In genomic region chr6:116000851-116001250, GRCm38 (mm10) we compare ENCODE assay signal across 26 mouse cellular contexts. TPM values are rescaled to one million over a fixed set of nuclear protein-coding genes. Genes with fewer than 3 reads are reported as not detected.
DNase-seq lines count a peak whose midpoint lies in the region; ATAC-seq lines count a peak whose summit lies in the region.
"Had no signal": no experiment of that assay in that cellular context is flagged by ENCODE, and none has a peak within 500 bp of the region (broad histone marks: within the 10 kb centered on the region; RNA-seq: fewer than 3 reads in every experiment).

No protein-coding gene starts in this region.

- intact Hi-C loops in heart, postnatal 36 days (cut with DNase I): no loop called here

- no peak overlapping the region for H3K27ac ChIP-seq in forebrain, embryonic 11.5 days (ENCODE audit: low read depth, low read length)
- no peak overlapping the region for H3K27ac ChIP-seq in forebrain, embryonic 16.5 days (ENCODE audit: low read length)
- H3K27ac ChIP-seq: embryonic facial prominence, embryonic 10.5 days; embryonic facial prominence, embryonic 12.5 days; forebrain, embryonic 12.5 days had no signal

- H3K9me3 ChIP-seq in forebrain, embryonic 11.5 days (ENCODE audit: control insufficient read depth, low read length): no peaks in the 10 kb centered on the region
- H3K9me3 ChIP-seq in forebrain, embryonic 16.5 days (ENCODE audit: control insufficient read depth, low read length): no peaks in the 10 kb centered on the region
- H3K9me3 ChIP-seq: embryonic facial prominence, embryonic 10.5 days; embryonic facial prominence, embryonic 12.5 days; forebrain, embryonic 12.5 days; G1E had no signal

- H3K9ac ChIP-seq in forebrain, embryonic 11.5 days (ENCODE audit: low read length): no peak overlapping the region
- H3K9ac ChIP-seq in forebrain, embryonic 16.5 days (replicated peaks; ENCODE audit: low read depth, low read length): no peak overlapping the region
- H3K9ac ChIP-seq: embryonic facial prominence, embryonic 12.5 days; forebrain, embryonic 12.5 days; forebrain, postnatal 0 days had no signal

- H3K36me3 ChIP-seq in forebrain, embryonic 11.5 days (ENCODE audit: control insufficient read depth, insufficient read depth, low read length): no peaks in the 10 kb centered on the region
- H3K36me3 ChIP-seq in forebrain, embryonic 16.5 days (ENCODE audit: control insufficient read depth, insufficient read depth): no peaks in the 10 kb centered on the region
- H3K36me3 ChIP-seq: embryonic facial prominence, embryonic 10.5 days; embryonic facial prominence, embryonic 12.5 days; forebrain, embryonic 12.5 days; G1E had no signal

- H3K4me2 ChIP-seq in forebrain, embryonic 11.5 days (ENCODE audit: low read depth, low read length, severe bottlenecking): no peak overlapping the region
- H3K4me2 ChIP-seq in forebrain, embryonic 16.5 days (ENCODE audit: low read length): no peak overlapping the region
- H3K4me2 ChIP-seq: embryonic facial prominence, embryonic 12.5 days; forebrain, embryonic 12.5 days had no signal

- H3K4me1 ChIP-seq in forebrain, embryonic 11.5 days (replicated peaks; ENCODE audit: control insufficient read depth, insufficient read depth, low read length): 0 out of 2 replicates have a peak, but pooled peaks cover 1% of the 10 kb centered on the region
- H3K4me1 ChIP-seq in forebrain, embryonic 16.5 days (replicated peaks; ENCODE audit: control insufficient read depth, insufficient read depth, low read length): no peaks in the 10 kb centered on the region; the same call in 1 of the 2 replicates

- no peak for ATAC-seq in forebrain, embryonic 11.5 days (replicated peaks; ENCODE audit: low FRiP score)
- ATAC-seq in forebrain, embryonic 16.5 days: no peak
- ATAC-seq: activated CD4-positive, CD25-positive, alpha-beta regulatory T cell, adult 4 months; CD4-positive, CD25-positive, alpha-beta regulatory T cell, adult 4 months; forebrain, embryonic 14.5 days; forebrain, postnatal 0 days; Patski had no signal

- peak; percentile 8 for DNase-seq in adrenal gland, postnatal 10 days
- DNase-seq in adrenal gland, adult 2 months: no peak
- peak; percentile 43 for DNase-seq in forebrain, embryonic 11.5 days (ENCODE audit: low spot score)
- peak; percentile 91 for DNase-seq in heart, adult 11 months
- DNase-seq in heart, postnatal 36 days: no peak
- DNase-seq: adrenal gland, postnatal 14 days; adrenal gland, postnatal 36 days; B cell, adult 2 months; cerebellum, adult 18-20 months; cerebellum, adult 9-10 months; cerebellum, postnatal 10 days; cerebellum, postnatal 25 days; forebrain, postnatal 0 days had no signal

- 84% methylated on average over 5 of the region's 5 CpGs for WGBS in forebrain, embryonic 11.5 days
- WGBS in forebrain, embryonic 16.5 days: 87% methylated on average over 5 of the region's 5 CpGs

- H3K27me3 ChIP-seq in forebrain, embryonic 11.5 days (ENCODE audit: control insufficient read depth, insufficient read depth, low read length): no peaks in the 10 kb centered on the region; the same call in 1 of the 2 replicates
- no peaks in the 10 kb centered on the region for H3K27me3 ChIP-seq in forebrain, embryonic 16.5 days (replicated peaks; ENCODE audit: control insufficient read depth, insufficient read depth, low read length)
- H3K27me3 ChIP-seq: CH12.LX, Patski had no signal

- H3K4me3 ChIP-seq in forebrain, embryonic 11.5 days (ENCODE audit: low read depth, low read length): no peak overlapping the region
- no peak overlapping the region for H3K4me3 ChIP-seq in forebrain, embryonic 16.5 days (replicated peaks; ENCODE audit: low read length)
- H3K4me3 ChIP-seq: embryonic facial prominence, embryonic 10.5 days; embryonic facial prominence, embryonic 12.5 days; forebrain, embryonic 12.5 days had no signal

RNA-seq across cellular contexts. Expression of gene Plxnd1, which starts 6.0 kb away (rescaled TPM):
- 100 to 1,000 TPM; 155 to 215 TPM for total RNA-seq in adrenal gland, postnatal 10 days (2021)
- total RNA-seq in adrenal gland, adult 2 months (2021): 100 to 1,000 TPM; 168 to 181 TPM
- polyA plus RNA-seq in adrenal gland, adult 2 months (2012; rRNA removed): 279 and 288 TPM in 2 replicates
- 23.9 and 25.5 TPM in 2 replicates for polyA plus RNA-seq in forebrain, embryonic 11.5 days (2014; fragmentation: Nextera tagmentation; extraction: Ambion mirVana)
- polyA plus RNA-seq in forebrain, embryonic 16.5 days (2015; fragmentation: Nextera tagmentation; extraction: Ambion mirVana): 19.4 and 19.8 TPM in 2 replicates
- 10 to 100 TPM; 69.9 to 74.6 TPM for total RNA-seq in heart, postnatal 36 days (2021)

RNA-seq across cellular contexts. Expression of gene H1foo, which starts 56.1 kb away (rescaled TPM):
- not detected for total RNA-seq in adrenal gland, postnatal 10 days (2021)
- not detected for total RNA-seq in adrenal gland, adult 2 months (2021)
- not detected in 2 replicates for polyA plus RNA-seq in adrenal gland, adult 2 months (2012; rRNA removed)
- not detected in 2 replicates for polyA plus RNA-seq in forebrain, embryonic 11.5 days (2014; fragmentation: Nextera tagmentation; extraction: Ambion mirVana)
- polyA plus RNA-seq in forebrain, embryonic 16.5 days (2015; fragmentation: Nextera tagmentation; extraction: Ambion mirVana): not detected in 2 replicates
- not detected for total RNA-seq in heart, postnatal 36 days (2021)
- total RNA-seq: adrenal gland, adult 18-20 months; adrenal gland, postnatal 14 days; adrenal gland, postnatal 36 days; forebrain, postnatal 0 days; G1E had no signal
- polyA plus RNA-seq: CD4-positive, CD25-positive, alpha-beta regulatory T cell, adult 4 months; cortical plate, adult 2 months; embryonic facial prominence, embryonic 10.5 days; embryonic facial prominence, embryonic 12.5 days; embryonic facial prominence, embryonic 14.5 days; forebrain, embryonic 12.5 days; forebrain, embryonic 14.5 days; forebrain, postnatal 0 days; G1E; Patski had no signal

Comparison
In these comparisons a context has a peak if more than half of its experiments do, and no peak if none do; other contexts are left out.
1. DNase-seq: peak in adrenal gland, postnatal 10 days (single experiment), forebrain, embryonic 11.5 days (single experiment) and heart, adult 11 months (single experiment); none in adrenal gland, adult 2 months (single experiment) and heart, postnatal 36 days (0 of 2).